Mouse (Mus musculus) lung, embryonic 15.5 days (tissue): ENCODE measurements around the gene Hmox2. TPM values are rescaled to one million over a fixed set of nuclear protein-coding genes. Genes with fewer than 3 reads are reported as not detected.
"Not testable (repeated sequence)": the region's sequence is repeated elsewhere in the genome, so short reads cannot be mapped to it uniquely, and the experiment has no call there.

ENCODE experiments used
- ATAC-seq: fragments of 200-750 bp; cut with Nextera tagmentation; 2 replicates; pipeline ENCODE4 v1.8.0; 2017; ENCODE audit warnings: moderate number of reproducible peaks, borderline replicate concordance; ENCODE audit not compliant: low FRiP score, low TSS enrichment; ENCODE audit errors: extremely low read depth
- H3K27ac ChIP-seq: fragments of 300-500 bp; sonication (generic); 2 replicates; pipeline ENCODE4 v1.5.1; 2015; ENCODE audit warnings: moderate library complexity, mild to moderate bottlenecking, inconsistent platforms
- H3K27me3 ChIP-seq: fragments of 300-500 bp; sonication (generic); 2 replicates; pipeline ENCODE4 v1.6.1; 2015; ENCODE audit warnings: inconsistent platforms
- H3K36me3 ChIP-seq: fragments of 300-500 bp; sonication (generic); 2 replicates; pipeline ENCODE4 v1.6.1; 2015; ENCODE audit warnings: inconsistent platforms
- H3K4me1 ChIP-seq: fragments of 300-500 bp; sonication (generic); 2 replicates; pipeline ENCODE4 v1.6.1; 2015; ENCODE audit warnings: inconsistent platforms
- H3K4me2 ChIP-seq: fragments of 300-500 bp; sonication (generic); 2 replicates; pipeline ENCODE4 v1.6.1; 2015; ENCODE audit warnings: inconsistent platforms, mild to moderate bottlenecking, moderate library complexity
- H3K4me3 ChIP-seq: fragments of 300-500 bp; sonication (generic); 2 replicates; pipeline ENCODE4 v1.5.1; 2015; ENCODE audit warnings: mild to moderate bottlenecking, inconsistent platforms
- H3K9ac ChIP-seq: fragments of 300-500 bp; sonication (generic); 2 replicates; pipeline ENCODE4 v1.6.1; 2015; ENCODE audit warnings: inconsistent platforms
- H3K9me3 ChIP-seq: fragments of 300-500 bp; sonication (generic); 2 replicates; pipeline ENCODE4 v1.6.1; 2016; ENCODE audit warnings: inconsistent platforms
- WGBS: fragments of 180-500 bp; shearing (Covaris S2); methylation state at CpG from one replicate; pipeline ENCODE4 v1.1.7; 2015; 5-methylcytosine and 5-hydroxymethylcytosine counted together
- polyA plus RNA-seq: library from polyadenylated mRNA; unstranded; fragments of >200 nt; fragmentation: Nextera tagmentation; extraction: Ambion mirVana; gene quantifications from 2 replicates; pipeline ENCODE4 v1.2.1, GENCODE M21; 2015

Hmox2 gene
- polyA plus RNA-seq, 1 experiment from 2014 or later, result 113 TPM

- no peaks in the 10 kb centered on the region for H3K9me3 ChIP-seq
- peaks cover 14% of the 10 kb centered on the region for H3K4me1 ChIP-seq
- peak overlapping the region; percentile 65 for H3K4me2 ChIP-seq
- H3K27me3 ChIP-seq, result no peaks in the 10 kb centered on the region
- no peak overlapping the region for H3K27ac ChIP-seq
- H3K36me3 ChIP-seq, result no peaks in the 10 kb centered on the region
- peak overlapping the region; percentile 92; the same call in 1 of the 2 replicates for H3K4me3 ChIP-seq
- 16% methylated on average over 1 of the region's 1 CpGs for whole genome bisulfite sequencing
- H3K9ac ChIP-seq, result peak overlapping the region; percentile 13; the same call in 1 of the 2 replicates
- ATAC-seq, result no peak
Measured at GRCm38 (mm10) chr16:4727963-4728362, 1.8 kb downstream of the Hmox2 start.

- WGBS, result 68% methylated on average over 3 of the region's 3 CpGs
- Histone ChIP-seq H3K27ac (no peak overlapping the region), H3K4me1 (peaks cover 14% of the 10 kb centered on the region), H3K9me3 (no peaks in the 10 kb centered on the region), H3K36me3 (no peaks in the 10 kb centered on the region), H3K27me3 (no peaks in the 10 kb centered on the region), H3K4me3 (no peak overlapping the region), H3K4me2 (no peak overlapping the region), H3K9ac (no peak overlapping the region)
- no peak for ATAC-seq
Measured at GRCm38 (mm10) chr16:4730776-4731358, 4.7 kb downstream of the Hmox2 start.

- Histone ChIP-seq H3K27ac (no peak overlapping the region), H3K27me3 (no peaks in the 10 kb centered on the region), H3K4me2 (no peak overlapping the region), H3K4me3 (no peak overlapping the region), H3K9ac (no peak overlapping the region), H3K4me1 (no peaks in the 10 kb centered on the region), H3K9me3 (no peaks in the 10 kb centered on the region), H3K36me3 (no peaks in the 10 kb centered on the region)
- WGBS, result 82% methylated on average over 2 of the region's 2 CpGs
- ATAC-seq, result no peak
Measured at GRCm38 (mm10) chr16:4736262-4736661, 10.1 kb downstream of the Hmox2 start.

DNA sequence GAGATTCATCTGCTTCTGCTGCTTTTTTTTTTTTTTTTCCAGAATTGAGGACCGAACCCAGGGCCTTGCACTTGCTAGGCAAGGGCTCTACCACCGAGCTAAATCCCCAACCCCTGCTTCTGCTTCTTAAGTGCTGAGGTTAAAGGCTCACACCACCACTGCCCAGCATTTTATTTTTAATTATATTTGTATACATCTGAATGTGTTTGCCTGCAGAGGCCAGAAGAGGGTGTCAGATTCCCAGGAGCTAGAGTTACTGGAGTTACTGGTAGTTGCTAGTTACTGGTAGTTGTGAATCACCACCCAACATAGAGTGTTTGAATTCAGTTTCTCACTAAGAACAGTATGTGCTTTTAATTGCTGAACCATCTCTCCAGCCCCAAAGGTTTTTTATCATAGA, 13.8 kb downstream of the Hmox2 start:
- H3K27ac ChIP-seq, result no peak overlapping the region
- H3K36me3 ChIP-seq, result peaks cover 3% of the 10 kb centered on the region; the same call in 1 of the 2 replicates
- no peak overlapping the region for H3K4me2 ChIP-seq
- no peaks in the 10 kb centered on the region for H3K27me3 ChIP-seq
- H3K9ac ChIP-seq, result no peak overlapping the region
- no peak overlapping the region for H3K4me3 ChIP-seq
- 88% methylated on average over 2 of the region's 2 CpGs for WGBS
- H3K4me1 ChIP-seq, result no peaks in the 10 kb centered on the region
- H3K9me3 ChIP-seq, result no peaks in the 10 kb centered on the region
- no peak for ATAC-seq

- no peak overlapping the region for H3K9ac ChIP-seq
- WGBS, result 82% methylated on average over 1 of the region's 1 CpGs
Measured at GRCm38 (mm10) chr16:4742186-4742585, 16.0 kb downstream of the Hmox2 start.

GRCm38 (mm10) chr16:4752155-4752554, 26.0 kb downstream of the Hmox2 start:
- Histone ChIP-seq H3K9ac (no peak overlapping the region), H3K4me1 (peaks cover 6% of the 10 kb centered on the region; the same call in 1 of the 2 replicates), H3K4me3 (no peak overlapping the region), H3K27me3 (no peaks in the 10 kb centered on the region), H3K36me3 (no peaks in the 10 kb centered on the region), H3K9me3 (no peaks in the 10 kb centered on the region), H3K27ac (no peak overlapping the region), H3K4me2 (no peak overlapping the region)
- 87% methylated on average over 3 of the region's 3 CpGs for WGBS
- no peak for ATAC-seq

More at GRCm38 (mm10) chr16:4742186-4742585, 16.0 kb downstream of the Hmox2 start:
- no peaks in the 10 kb centered on the region for H3K27me3 ChIP-seq
- H3K9me3 ChIP-seq, result no peaks in the 10 kb centered on the region
- peaks cover 3% of the 10 kb centered on the region; the same call in 1 of the 2 replicates for H3K36me3 ChIP-seq
- H3K4me1 ChIP-seq, result no peaks in the 10 kb centered on the region
- ATAC-seq, result no peak
- H3K27ac ChIP-seq, result no peak overlapping the region
- no peak overlapping the region for H3K4me3 ChIP-seq
- no peak overlapping the region for H3K4me2 ChIP-seq

DNA sequence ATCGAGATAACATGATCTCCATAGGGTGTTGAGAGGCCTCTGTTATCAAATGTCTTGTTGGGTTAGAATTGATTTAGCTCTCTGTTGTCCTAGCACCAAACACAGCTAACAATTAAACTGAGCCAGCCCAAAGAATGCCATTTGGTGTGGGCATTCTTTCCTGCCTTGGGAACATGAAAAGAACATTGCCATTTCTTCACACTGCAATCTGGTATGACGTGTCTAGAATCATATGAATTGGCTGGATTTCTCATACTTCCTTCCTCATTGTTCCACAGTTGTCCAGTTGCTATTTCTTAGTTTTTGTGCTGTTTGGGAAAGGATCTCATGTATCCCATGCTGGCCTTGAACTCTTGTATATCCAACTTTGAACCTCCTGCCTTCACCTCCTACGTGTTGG, 27.9 kb downstream of the Hmox2 start:
- no peaks in the 10 kb centered on the region for H3K36me3 ChIP-seq
- WGBS, result 80% methylated on average over 3 of the region's 3 CpGs

GRCm38 (mm10) chr16:4756660-4757335, 30.6 kb downstream of the Hmox2 start:
- not testable (repeated sequence) for H3K9me3 ChIP-seq, H3K27me3 ChIP-seq, H3K36me3 ChIP-seq
- 2% methylated on average over 33 of the region's 42 CpGs for WGBS
- peaks cover 10% of the 10 kb centered on the region; the same call in 1 of the 2 replicates for H3K4me1 ChIP-seq
- peak overlapping the region; percentile 35 for H3K4me2 ChIP-seq
- peak overlapping the region; percentile 41 for H3K4me3 ChIP-seq
- H3K9ac ChIP-seq, result peak overlapping the region; percentile 42
- peak overlapping the region; percentile 41; the same call in 1 of the 2 replicates for H3K27ac ChIP-seq
- ATAC-seq, result peak; percentile 70; the same call in 1 of the 2 replicates

More for the DNA sequence above, 27.9 kb downstream of the Hmox2 start:
- no peaks in the 10 kb centered on the region for H3K9me3 ChIP-seq
- H3K27me3 ChIP-seq, result no peaks in the 10 kb centered on the region
- no peak overlapping the region for H3K4me3 ChIP-seq
- H3K4me1 ChIP-seq, result peaks cover 10% of the 10 kb centered on the region; the same call in 1 of the 2 replicates
- H3K9ac ChIP-seq, result no peak overlapping the region
- H3K4me2 ChIP-seq, result no peak overlapping the region
- no peak overlapping the region for H3K27ac ChIP-seq
- ATAC-seq, result no peak

DNA sequence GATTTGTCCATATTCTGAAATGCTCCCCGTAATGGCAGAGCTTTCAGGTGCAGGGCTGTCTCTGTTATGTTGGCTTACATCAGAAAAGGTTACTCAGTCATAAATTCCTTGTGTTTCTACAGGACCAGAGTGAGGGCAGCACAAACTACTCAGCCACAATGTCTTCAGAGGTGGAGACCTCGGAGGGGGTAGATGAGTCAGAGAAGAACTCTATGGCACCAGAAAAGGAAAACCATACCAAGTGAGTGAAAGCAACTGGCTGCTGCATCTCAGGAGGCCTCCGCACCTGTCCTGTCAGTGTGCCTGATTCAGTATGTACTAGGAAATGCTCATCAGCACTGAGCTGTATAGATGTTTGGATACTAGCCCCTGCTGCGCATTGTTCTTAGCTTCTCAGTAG, 36.3 kb downstream of the Hmox2 start:
- WGBS, result 92% methylated on average over 4 of the region's 4 CpGs
- no peak overlapping the region for H3K9ac ChIP-seq
- no peak overlapping the region for H3K27ac ChIP-seq
- H3K36me3 ChIP-seq, result peaks cover 39% of the 10 kb centered on the region
- no peak overlapping the region for H3K4me3 ChIP-seq
- 0 out of 2 replicates have a peak, but pooled peaks cover under 1% of the 10 kb centered on the region for H3K4me1 ChIP-seq
- no peak overlapping the region for H3K4me2 ChIP-seq
- no peaks in the 10 kb centered on the region for H3K9me3 ChIP-seq
- no peak for ATAC-seq
- no peaks in the 10 kb centered on the region for H3K27me3 ChIP-seq

DNA sequence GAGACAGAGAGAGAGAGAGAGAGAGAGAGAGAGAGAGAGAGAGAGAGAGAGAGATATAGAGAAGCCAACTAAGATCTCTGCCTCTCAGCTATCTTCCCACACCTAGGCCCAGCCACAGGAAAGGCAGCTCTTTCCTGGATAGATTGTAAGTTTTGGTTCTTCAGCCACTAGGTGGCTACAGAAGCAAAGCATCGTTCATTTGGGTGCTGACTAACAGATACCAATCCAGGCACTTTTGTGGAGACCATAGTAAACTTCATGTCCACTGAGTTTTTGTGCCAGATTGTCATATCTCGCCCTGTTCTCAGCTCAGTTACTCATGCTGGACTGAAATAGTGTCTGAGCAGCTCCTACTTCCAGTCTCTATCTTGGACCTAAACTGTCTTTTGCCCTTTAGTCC, 37.1 kb downstream of the Hmox2 start:
- WGBS, result 31% methylated on average over 2 of the region's 2 CpGs
- Histone ChIP-seq H3K36me3 (peaks cover 48% of the 10 kb centered on the region), H3K27me3 (no peaks in the 10 kb centered on the region), H3K4me1 (no peaks in the 10 kb centered on the region), H3K9me3 (no peaks in the 10 kb centered on the region), H3K4me3 (no peak overlapping the region), H3K4me2 (no peak overlapping the region), H3K9ac (no peak overlapping the region), H3K27ac (no peak overlapping the region)
- peak; percentile 52; the same call in 1 of the 2 replicates for ATAC-seq

- no peak overlapping the region for H3K4me3 ChIP-seq
- ATAC-seq, result no peak
- H3K4me1 ChIP-seq, result no peaks in the 10 kb centered on the region
- 92% methylated on average over 2 of the region's 2 CpGs for WGBS
- H3K9ac ChIP-seq, result no peak overlapping the region
- H3K9me3 ChIP-seq, result no peaks in the 10 kb centered on the region
- no peak overlapping the region for H3K4me2 ChIP-seq
- peaks cover 71% of the 10 kb centered on the region for H3K36me3 ChIP-seq
- no peaks in the 10 kb centered on the region for H3K27me3 ChIP-seq
- H3K27ac ChIP-seq, result no peak overlapping the region
Measured at GRCm38 (mm10) chr16:4765852-4766251, 39.7 kb downstream of the Hmox2 start.

- Histone ChIP-seq H3K4me1 (no peaks in the 10 kb centered on the region), H3K9ac (no peak overlapping the region), H3K27me3 (no peaks in the 10 kb centered on the region), H3K4me2 (no peak overlapping the region), H3K36me3 (peaks cover 71% of the 10 kb centered on the region), H3K4me3 (no peak overlapping the region), H3K27ac (no peak overlapping the region), H3K9me3 (no peaks in the 10 kb centered on the region)
- ATAC-seq, result no peak
- 86% methylated on average over 6 of the region's 6 CpGs for WGBS
Measured at GRCm38 (mm10) chr16:4767012-4767790, 41.0 kb downstream of the Hmox2 start.
